Mouse (Mus musculus) kidney, adult 8-10 months (tissue): ENCODE data around the gene Gna15.

ENCODE experiments used
- DNase-seq, 2 experiments: peaks; one replicate each; pipeline ENCODE4 v3.0.0; 2022

Gene Gna15

GRCm38 (mm10) chr10:81553807-81554755 is 30.1 kb upstream of the Gna15 start:
- DNase-seq: no peak

- no peak for DNase-seq
Measured at GRCm38 (mm10) chr10:81553232-81553631, 29.2 kb upstream of the Gna15 start.

GRCm38 (mm10) chr10:81551597-81552102 is 27.6 kb upstream of the Gna15 start:
- DNase-seq: peak; percentile 92 to 97

GRCm38 (mm10) chr10:81550257-81550656 is 26.2 kb upstream of the Gna15 start:
- DNase-seq: peak; percentile 68 to 78

- DNase-seq: no peak
Measured at GRCm38 (mm10) chr10:81548944-81549343, 24.9 kb upstream of the Gna15 start.

- DNase-seq: no peak
Measured at GRCm38 (mm10) chr10:81546788-81547571, 23.0 kb upstream of the Gna15 start.

- DNase-seq: no peak
Measured at GRCm38 (mm10) chr10:81546332-81546731, 22.3 kb upstream of the Gna15 start.

- peak; percentile 99 for DNase-seq
Measured at GRCm38 (mm10) chr10:81545161-81545747, 21.2 kb upstream of the Gna15 start, which contains the start of gene Gna11. TSS of gene Gna11 (minus strand) at chr10:81545190.

- peak in 1 of 2 experiments; percentile 57 for DNase-seq
Measured at GRCm38 (mm10) chr10:81544296-81545160, 20.5 kb upstream of the Gna15 start.

- DNase-seq: no peak
Measured at GRCm38 (mm10) chr10:81543633-81544032, 19.6 kb upstream of the Gna15 start.

GRCm38 (mm10) chr10:81542727-81543460 is 18.9 kb upstream of the Gna15 start:
- DNase-seq: no peak

- DNase-seq: peak; percentile 63 to 75
Measured at GRCm38 (mm10) chr10:81541803-81542202, 17.8 kb upstream of the Gna15 start.

GRCm38 (mm10) chr10:81541363-81541762 is 17.3 kb upstream of the Gna15 start:
- DNase-seq: no peak

- DNase-seq: no peak
Measured at GRCm38 (mm10) chr10:81538321-81539048, 14.5 kb upstream of the Gna15 start.

GRCm38 (mm10) chr10:81537429-81537828 is 13.4 kb upstream of the Gna15 start:
- no peak for DNase-seq

GRCm38 (mm10) chr10:81536734-81537133 is 12.7 kb upstream of the Gna15 start:
- DNase-seq: no peak

- no peak for DNase-seq
Measured at GRCm38 (mm10) chr10:81534826-81535225, 10.8 kb upstream of the Gna15 start.

GRCm38 (mm10) chr10:81526779-81527178 is 2.8 kb upstream of the Gna15 start:
- DNase-seq: peak; percentile 64 to 87

- DNase-seq: no peak
Measured at GRCm38 (mm10) chr10:81525017-81525694, 1.1 kb upstream of the Gna15 start.

- DNase-seq: no peak
Measured at GRCm38 (mm10) chr10:81523570-81523969, 455 bp downstream of the Gna15 start.
